Mouse (Mus musculus) 3134 (cell line): ENCODE measurements around the gene Serpina3a.
"Not testable (repeated sequence)": the region's sequence is repeated elsewhere in the genome, so short reads cannot be mapped to it uniquely, and the experiment has no call there.

Source experiments
- DNase-seq: peaks from one replicate; pipeline ENCODE4 v3.0.0-alpha.2; 2011; ENCODE audit warnings: low spot score; ENCODE audit not compliant: insufficient read length; ENCODE audit errors: extremely low read depth

Serpina3a gene

DNA sequence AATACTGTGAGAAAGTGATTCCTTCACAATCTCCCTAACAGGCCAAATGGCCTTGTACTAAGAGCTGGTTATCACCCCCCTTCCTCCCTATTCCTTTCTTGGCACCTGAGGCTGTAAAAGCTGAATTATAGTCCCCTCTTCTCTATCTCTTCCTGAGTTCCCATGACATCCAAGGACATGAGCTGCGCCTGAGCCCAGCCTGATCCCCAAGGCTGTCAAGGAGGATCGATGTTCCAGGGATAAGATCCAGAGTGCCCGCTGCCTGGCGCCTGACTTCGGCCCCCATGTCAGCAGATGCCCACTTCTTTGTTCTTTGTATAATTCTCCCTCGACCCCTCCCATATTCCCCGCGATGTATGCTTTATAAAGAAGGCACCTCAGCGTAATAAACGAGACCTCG lies at the start of gene Serpina3a:
Gene Serpina3a (plus strand): TSS at position 392 of the 400 bp plus-strand sequence.
- not testable (repeated sequence) for DNase-seq

DNA sequence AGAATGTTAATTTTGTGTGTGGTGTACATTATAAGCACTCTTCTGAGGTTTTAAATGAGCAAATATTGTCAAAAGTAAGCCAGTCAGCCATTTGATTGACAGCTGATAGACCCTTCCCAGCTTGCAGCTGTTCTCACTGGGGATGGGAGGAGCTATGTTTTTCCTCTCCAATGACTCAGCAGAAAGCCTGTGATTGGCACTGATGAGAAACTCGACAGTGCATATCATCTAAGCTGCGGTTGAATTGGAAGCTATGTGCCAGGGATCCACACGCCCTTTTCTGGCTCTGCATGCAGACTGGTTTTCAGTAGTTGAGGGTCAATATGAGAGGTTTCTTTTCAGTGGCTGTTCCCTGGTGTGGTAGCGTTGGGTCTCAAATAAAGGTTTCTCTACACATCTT lies 48.0 kb upstream of the Serpina3a start:
- DNase-seq, result peak; percentile 63

DNA sequence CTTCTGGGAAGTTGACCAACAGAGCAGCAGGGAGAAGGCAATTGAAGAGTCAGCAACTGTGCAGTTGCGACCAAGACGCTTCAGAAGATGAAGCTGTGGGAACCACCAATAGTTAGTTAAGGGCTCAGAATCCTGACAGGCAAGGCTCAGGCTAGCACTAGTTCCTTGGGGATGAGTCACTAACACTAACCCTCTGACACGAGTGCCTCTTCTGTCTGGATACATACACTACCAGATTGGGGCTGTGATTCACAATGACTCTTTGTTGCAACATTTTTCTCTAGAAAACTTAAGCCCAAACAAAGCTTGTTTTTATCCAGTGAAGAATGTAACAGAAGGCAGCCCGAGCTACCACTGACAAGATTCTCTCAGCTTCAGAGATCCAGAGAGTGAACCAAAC lies 47.5 kb upstream of the Serpina3a start:
- DNase-seq, result peak; percentile 68

DNA sequence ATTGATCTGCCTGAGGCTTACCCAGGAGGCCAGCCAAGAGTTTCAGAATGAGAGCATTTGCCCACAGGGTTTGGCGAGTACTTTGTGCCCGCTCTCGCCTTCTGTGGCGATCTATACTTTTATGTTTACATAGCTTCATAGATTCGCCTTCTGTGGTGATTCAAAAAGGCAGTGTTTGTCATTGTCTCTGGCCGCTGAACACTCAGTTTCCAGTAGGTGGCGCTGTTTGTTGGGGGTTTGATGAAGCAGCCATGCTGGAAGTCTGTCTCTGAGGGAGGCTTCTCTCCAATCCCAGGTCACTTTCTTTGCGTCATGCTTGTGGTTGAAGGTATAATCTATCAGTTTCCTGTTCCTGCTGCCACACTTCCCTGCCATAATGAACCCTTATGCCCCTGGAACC lies 46.3 kb upstream of the Serpina3a start:
- peak; percentile 41 for DNase-seq

GRCm38 (mm10) chr12:104067549-104067948 lies 45.0 kb upstream of the Serpina3a start:
- DNase-seq, result peak; percentile 51

DNA sequence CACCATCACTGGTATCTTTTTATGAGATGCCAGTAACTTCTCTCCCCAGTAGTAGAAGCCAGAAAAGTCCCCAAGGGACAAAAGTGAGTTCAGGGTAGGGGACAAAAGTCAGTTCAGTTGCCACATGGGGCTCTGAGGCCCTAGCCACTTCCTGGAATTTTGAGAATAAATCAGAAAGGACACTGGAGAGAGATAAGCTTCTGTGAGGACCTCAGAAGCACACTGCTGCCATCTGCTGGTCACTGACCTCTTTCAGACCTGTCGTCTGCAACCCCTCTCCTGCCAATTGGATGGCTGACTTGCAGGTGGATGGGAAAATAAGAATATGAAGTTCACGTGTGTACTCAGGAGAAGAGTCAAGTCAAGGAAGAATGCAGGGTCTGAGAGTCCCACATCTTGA lies 42.9 kb upstream of the Serpina3a start:
- DNase-seq, result peak; percentile 30

DNA sequence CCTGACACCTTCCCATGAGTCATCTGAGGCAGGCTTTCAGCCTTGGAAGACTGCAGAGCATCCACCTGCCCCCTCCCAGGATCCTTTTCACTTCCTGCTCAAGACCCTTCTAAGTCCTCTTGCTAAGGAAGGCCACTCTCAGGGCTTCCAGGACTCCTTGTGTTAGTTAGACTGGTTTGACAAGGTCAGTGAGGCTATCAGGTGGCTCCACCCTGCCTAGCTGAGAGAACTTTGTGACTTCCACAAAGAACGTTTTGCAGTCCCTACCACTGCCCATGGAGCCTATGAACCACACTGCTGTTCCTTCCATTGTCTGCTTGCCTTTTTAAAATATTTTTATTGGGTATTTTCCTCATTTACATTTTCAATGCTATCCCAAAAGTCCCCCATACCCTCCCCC lies 40.8 kb upstream of the Serpina3a start:
- DNase-seq, result no peak

GRCm38 (mm10) chr12:104072286-104072685 lies 40.2 kb upstream of the Serpina3a start:
- DNase-seq, result no peak

DNA sequence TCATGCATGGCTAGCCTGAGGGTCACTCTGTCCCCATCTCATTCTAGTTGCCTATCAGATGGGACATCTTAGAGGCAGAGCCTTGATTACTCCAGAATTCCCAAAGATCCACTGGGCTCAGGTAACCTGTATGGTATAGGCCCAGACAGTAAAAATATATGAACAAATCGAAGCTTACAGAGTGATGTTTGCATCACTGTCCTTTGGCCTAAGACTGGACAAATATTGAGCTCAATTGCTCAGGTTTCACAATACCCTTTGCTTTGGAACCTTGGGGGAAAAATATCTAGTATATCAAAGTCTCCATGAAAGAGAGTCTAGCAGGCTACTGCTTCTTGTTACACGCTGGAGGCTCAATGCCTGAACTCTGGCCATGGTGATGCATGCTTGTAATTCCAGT lies 22.4 kb upstream of the Serpina3a start:
- no peak for DNase-seq

GRCm38 (mm10) chr12:104091303-104091702 lies 21.2 kb upstream of the Serpina3a start:
- DNase-seq, result no peak

GRCm38 (mm10) chr12:104100768-104101167 lies 11.8 kb upstream of the Serpina3a start, which contains the start of gene Serpina5:
TSS of gene Serpina5 (plus strand) at chr12:104101113.
- DNase-seq, result no peak

- no peak for DNase-seq
Observed at GRCm38 (mm10) chr12:104105847-104106246, 6.7 kb upstream of the Serpina3a start.

DNA sequence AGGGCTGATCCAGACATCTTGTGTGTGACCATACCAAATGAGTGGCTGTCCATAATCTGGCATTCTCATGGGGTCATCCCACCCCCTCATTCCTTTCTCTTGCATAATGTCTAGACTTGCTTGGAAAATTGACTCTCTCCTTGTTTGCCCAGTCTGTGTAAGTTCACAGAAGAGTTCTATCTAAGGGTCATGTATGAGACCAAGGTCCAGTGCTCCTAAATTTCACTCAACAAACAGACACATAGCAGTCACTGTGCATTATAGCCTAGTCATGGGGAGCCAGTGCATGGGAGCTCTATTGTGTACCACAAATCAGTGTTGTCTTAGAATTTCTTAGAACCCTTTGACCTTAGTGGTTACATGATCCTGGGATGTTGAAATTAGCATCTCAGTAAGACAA lies 5.6 kb upstream of the Serpina3a start:
- DNase-seq, result no peak

- DNase-seq, result no peak
Observed at GRCm38 (mm10) chr12:104108507-104108906, 4.0 kb upstream of the Serpina3a start.

DNA sequence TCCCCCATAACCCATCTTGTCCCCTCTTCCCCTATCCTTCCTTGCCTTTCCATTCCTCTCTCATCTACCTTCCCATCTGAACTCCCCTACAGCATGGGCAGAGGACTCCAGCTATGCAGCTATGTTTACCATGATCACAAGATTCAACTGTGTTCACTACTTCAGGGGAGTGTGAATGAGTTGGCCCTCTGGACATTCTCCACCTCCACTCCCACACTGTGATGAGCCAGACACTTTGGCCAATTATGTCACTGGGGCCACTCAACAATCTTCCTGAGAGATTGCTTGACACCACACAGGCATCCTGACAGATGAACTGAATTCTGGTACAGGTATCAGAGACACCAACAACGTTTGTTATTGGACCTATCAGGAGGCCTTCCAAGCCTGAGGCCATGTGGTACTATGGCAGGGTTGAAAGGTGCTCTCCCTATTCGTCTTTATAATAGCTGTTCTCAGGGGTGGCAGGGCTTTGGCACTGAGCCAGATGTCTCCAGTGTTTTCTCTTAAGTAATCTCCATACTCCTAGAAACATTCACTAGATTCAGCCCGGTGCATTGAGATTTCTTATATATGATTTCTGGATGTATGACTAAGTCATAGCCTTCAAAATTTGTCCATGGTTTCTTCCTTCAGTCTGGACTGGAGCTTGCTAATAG lies 2.5 kb downstream of the Serpina3a start:
- DNase-seq, result peak; percentile 14

GRCm38 (mm10) chr12:104123097-104123496 lies 10.6 kb downstream of the Serpina3a start:
- no peak for DNase-seq

GRCm38 (mm10) chr12:104123996-104124395 lies 11.5 kb downstream of the Serpina3a start:
- DNase-seq, result no peak

- DNase-seq, result no peak
Observed at GRCm38 (mm10) chr12:104125021-104125560, 12.6 kb downstream of the Serpina3a start.

- no peak for DNase-seq
Observed at GRCm38 (mm10) chr12:104127696-104128095, 15.2 kb downstream of the Serpina3a start, which contains the start of gene Serpina3b. TSS of gene Serpina3b (plus strand) at chr12:104127996.

GRCm38 (mm10) chr12:104131041-104131440 lies 18.5 kb downstream of the Serpina3a start:
- no peak for DNase-seq

- no peak for DNase-seq
Observed at GRCm38 (mm10) chr12:104138216-104138615, 25.7 kb downstream of the Serpina3a start.

DNA sequence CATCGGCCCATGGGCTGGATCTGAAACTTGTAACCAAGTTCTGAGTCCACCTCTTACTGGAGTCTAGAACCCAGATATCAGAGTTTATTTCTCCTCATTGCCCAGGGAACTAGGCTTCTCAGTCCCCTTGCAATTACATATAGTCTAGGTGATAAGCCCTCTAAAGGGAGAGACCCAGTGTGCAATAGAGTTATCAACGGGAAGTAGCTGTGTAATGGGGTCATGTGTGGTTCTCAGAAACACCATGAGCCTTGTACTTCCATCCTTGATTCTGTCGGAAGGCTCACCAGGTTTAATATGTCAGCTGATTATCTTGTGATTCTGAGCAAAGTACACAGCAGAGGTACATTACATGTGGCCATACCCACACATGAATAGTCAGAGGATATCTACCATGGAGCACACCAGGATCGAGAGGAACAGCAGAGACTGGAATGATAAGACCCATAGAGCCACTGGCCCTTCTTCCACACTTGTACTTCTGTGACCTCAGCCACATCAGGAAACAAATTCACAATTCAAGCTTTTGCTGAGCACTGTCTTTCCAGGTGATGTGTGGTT lies 28.1 kb downstream of the Serpina3a start:
- no peak for DNase-seq
